Mouse (Mus musculus) CD4-positive, CD25-positive, alpha-beta regulatory T cell, adult 2 months (primary cell): ENCODE data around the gene Mob3a.

ENCODE experiments used
- DNase-seq: peaks from one replicate; pipeline ENCODE4 v3.0.0-alpha.2; 2012; ENCODE audit warnings: low read depth, low spot score

Mob3a gene

DNA sequence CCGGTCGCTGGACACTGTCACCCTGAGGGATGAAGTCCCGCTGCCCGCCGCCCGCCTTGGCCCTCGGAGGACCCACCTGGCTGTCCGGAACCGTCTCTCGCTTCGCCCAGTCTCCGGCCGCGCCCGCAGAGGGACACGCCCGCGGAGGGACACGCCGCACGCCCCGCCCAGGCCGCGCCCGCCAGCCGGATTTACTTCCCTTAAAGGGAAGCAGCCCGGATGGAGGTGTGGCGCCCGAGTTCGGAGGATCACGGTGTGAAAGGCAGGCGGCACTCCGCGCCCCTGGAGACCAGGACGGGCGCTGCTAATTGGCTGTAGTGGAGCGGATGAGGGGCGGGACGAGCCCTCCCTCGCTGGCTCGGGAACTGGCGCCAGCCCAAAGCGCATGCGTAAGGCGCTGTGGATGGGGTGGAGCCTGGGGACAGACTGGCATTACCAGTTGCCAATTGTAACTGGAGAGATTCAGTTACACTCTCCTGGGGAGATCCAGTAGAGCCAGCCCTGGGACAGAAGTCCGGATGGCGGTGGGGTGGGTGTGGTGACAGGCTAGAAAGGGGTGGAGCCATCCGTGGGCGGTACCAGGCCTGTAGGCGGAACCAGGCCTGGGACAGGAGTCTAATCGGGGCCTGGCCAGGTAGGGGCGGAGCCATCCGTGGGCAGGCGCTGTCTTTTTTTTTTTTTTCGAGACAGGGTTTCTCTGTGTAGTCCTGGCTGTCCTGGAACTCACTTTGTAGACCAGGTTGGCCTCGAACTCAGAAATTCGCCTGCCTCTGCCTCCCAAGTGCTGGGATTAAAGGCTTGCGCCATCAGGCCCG, at the start of gene Mob3a, which contains the start of gene Izumo4:
TSS of gene Mob3a (minus strand) at position 257 of the 815 bp plus-strand sequence.
TSS of gene Izumo4 (plus strand) at position 464 of the 815 bp plus-strand sequence.
- peak; percentile 100 for DNase-seq

GRCm38 (mm10) chr10:80751188-80751832, 49.5 kb upstream of the Mob3a start:
- DNase-seq, result peak; percentile 78

DNA sequence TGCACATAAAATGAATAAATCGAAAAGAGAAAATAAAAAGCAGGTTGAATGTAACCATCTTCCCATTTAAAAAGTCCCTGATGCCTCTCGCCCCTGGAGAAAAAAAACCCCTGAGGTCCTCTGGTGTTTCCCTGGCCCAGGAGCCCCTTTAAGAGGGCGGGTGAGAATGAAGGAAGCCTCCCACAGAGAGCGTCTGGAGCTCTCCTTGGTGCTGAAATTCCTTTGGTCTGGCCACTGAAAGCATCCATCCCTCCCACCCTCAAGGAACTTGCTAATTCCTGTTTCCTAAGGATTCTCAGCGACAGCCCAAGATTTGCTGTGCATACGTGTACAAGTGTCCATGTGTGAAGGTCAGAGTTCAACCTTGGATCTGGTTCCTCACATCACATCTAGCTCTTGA, 46.8 kb upstream of the Mob3a start:
- peak; percentile 74 for DNase-seq

- DNase-seq, result peak; percentile 89
Observed at GRCm38 (mm10) chr10:80747410-80747809, 45.6 kb upstream of the Mob3a start.

DNA sequence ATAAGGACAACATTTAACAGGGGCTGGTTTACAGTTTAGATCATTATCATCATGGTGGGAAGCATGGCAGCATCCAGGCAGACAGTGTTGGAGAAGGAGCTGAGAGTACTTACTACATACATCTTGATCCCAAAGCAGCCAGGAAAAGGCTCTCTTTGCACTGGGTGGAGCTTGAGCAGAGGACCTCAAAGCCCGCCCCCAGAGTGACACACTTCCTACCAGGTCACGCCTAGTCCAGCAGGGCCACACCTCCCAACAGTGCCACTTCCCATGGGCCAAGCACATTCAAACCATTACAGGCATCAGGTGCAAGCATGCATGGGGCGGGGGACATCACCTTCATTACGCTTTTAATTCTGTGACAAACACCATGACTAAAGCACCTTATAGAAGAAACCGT, 42.5 kb upstream of the Mob3a start:
- peak; percentile 51 for DNase-seq

DNA sequence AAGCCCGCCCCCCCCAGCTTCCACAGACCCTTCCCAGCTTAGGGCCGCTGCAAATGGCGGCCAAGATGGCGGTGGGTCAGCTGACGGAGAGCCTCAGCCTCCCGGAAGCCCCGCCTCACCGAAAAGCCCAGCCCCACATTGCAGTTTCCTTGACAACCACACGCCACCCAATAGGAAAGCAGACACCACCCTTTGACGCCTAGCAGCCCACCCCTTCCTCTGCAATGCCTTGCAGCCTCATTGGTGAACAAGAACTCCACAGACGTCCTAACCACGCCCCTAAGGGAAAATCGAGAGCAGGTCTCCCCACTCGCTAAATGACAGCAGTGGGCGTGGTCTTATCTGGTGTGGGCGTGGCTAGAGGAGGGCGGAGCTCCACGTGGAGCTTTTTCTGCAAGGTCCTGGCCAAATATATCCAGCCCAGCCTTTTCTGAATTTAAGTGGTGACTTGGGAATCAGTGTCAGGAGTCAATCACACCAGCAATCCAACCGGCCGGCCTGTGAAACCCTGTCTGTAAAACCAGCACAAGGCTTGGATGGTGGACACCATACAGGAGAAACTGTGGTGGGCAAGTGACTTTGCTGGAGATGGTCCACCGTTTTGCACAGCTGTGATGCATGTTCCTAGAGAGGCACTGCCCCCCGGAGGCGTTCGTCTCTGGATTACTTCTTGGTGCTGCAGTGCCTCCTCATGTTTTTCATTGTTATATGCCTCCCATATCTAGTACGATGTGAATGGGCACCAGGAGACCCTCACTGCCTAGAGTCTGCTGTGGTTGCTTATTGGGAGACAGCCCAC, 40.6 kb upstream of the Mob3a start, which contains the start of gene Ap3d1:
TSS of gene Ap3d1 (minus strand) at position 85 of the 799 bp plus-strand sequence.
- DNase-seq, result peak; percentile 99

DNA sequence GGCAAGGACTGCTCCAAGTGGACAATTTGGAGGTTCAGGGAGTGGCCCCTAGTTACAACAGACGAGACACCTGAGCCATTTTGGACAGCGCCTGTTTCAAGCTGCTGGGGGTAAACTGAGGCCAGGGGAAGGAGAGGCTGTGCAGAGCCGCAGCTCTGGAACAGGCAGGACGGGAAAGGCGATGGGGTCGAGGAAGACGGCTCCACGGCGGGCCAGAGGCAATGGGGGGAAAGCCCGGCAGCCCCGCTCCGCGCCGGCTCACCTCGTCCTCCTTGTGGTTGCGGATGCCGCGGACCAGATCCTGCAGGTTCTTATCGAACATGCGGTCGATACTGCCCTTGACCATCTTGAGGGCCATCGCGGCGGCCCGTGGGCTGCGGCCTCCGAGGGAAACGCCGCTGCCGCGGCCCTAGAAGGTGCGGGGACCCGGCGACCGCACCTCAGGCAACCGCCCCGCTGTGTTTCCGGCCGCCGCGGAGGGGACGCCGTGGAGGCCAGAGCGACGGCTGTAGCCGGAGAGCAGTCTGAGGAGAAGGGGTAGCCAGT, 39.9 kb upstream of the Mob3a start:
- no peak for DNase-seq

- DNase-seq, result peak; percentile 22
Observed at GRCm38 (mm10) chr10:80741146-80741545, 39.4 kb upstream of the Mob3a start.

DNA sequence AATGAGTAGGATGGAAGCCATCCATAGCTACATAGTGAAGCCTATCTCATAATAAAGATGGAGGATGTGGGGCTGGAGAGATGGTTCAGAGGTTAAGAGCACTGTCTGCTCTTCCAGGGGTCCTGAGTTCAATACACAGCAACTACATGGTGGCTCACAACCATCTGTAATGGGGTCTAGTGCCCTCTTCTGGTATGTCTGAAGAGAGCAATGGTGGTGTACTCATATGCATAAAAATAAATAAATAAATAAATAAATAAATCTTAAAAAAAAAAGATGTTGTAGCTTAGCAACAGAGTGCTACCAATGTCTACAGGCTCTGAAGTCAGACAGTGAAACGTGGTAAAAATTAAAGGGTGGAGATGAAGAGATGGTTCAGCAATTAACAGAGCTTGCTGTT, 36.9 kb upstream of the Mob3a start:
- peak; percentile 56 for DNase-seq

GRCm38 (mm10) chr10:80736731-80737130, 35.0 kb upstream of the Mob3a start:
- no peak for DNase-seq

GRCm38 (mm10) chr10:80732611-80733101, 30.9 kb upstream of the Mob3a start:
- DNase-seq, result no peak

DNA sequence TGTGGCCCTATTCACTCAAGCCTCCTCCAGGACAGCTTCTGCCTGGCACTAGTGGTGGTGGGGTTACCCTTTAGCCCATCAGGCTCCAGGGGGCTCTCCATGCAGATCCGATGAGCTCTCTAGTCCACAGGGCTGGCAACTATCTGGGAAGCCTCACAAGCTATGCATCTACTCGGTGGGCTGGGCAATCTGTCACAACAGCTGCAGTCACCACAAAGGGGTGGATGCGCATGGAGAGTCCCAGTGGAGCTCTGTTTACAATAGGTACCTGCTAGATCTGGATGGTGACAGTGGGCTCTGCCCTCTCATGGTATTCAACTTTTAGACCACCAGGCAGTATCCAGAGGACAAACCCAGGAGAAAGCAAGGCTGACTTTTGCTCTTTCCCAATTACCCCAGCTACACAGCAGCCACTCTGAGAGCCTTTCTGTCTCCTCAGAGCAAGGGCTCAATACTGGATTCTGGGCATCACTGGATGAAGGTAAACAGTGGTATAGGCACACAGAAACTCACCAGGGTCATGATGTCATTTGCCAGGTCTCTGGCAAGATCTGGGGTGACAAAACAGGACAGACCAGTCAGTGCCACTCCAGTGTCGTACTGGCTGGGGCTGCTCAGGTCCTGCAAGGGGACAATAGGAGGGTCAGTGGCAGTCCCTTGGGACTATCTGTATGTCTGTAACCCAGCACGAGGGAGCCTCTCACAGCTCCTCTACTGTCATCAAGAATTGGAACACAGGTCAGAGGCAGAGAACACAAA, 25.8 kb upstream of the Mob3a start:
- no peak for DNase-seq

DNA sequence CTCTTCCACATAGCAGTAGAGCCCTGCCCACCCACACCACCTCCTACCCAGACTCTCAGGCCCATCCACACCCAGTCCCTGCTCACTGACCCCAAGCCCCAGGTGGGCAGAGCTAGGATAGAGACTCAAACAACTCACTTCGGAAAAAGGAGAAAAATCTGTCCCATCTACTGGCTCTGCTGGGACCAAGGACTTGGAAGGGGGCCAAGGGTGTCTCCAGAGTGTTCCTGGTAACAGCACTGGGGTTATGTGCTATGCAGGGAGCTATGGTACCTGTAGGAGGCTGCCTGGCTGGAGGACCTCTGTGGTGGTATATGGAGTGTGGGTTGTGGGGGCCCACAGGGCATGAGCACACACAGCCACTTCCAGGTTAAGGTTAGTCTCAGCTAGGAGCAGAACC, 15.5 kb upstream of the Mob3a start:
- DNase-seq, result no peak

DNA sequence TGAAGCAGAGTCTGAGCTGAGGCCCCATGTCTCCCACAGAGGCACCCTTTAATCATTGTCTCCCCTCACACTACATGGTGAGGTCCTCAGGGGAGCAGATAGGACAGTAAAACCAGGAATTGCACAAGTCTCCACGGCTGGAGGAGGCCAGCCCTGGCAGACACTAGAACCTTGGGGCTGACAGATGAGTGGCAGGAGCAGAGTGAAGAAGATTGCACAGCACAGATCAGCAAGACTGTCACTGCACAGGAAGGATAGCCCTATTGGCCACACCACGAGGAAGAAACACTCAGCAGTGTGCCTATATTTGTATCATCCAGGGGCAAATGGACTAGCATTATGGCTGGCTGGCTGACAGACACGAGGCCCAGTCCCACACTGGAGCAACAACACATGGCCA, 9.1 kb upstream of the Mob3a start:
- DNase-seq, result no peak

GRCm38 (mm10) chr10:80705479-80705878, 3.7 kb upstream of the Mob3a start:
- no peak for DNase-seq

DNA sequence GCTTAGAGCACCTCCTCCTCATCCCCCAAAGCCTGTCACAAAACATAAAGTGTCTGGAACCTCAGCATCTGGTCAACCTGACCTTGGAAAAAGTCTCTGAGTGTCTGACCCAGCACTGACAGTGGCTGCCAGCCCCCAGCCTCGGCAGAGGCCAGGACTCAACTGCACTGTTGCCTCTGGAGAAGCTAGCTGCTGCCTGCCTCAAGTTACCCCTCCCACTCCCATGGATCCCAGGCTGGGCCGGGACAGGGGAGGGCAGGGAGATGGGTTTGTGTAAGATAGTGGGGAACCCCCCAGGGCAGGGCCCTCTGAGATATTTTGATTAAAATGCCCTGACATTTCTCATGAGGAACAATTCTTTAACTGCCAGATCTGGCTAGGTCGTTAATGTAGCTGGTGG, 3.3 kb upstream of the Mob3a start:
- DNase-seq, result no peak

DNA sequence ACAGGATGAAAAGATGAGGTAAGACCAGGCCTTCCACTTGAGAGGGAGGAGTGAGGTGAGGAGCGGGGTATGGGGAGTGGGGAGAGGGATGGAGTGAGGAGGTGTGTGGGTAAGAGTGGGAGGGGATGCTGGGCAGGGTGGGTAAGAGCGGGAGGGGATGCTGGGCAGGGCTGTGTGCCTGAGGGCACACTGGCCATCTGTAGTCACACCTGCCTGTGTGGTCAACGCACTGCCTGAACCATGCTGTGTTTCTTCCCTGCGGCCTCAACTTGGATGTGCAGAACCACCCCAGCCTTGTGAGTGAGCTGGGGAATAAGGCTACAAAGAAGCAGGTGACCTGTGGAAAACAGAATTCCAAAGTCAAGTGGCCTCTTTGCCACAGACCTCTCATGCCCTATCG, 2.6 kb upstream of the Mob3a start:
- DNase-seq, result no peak

DNA sequence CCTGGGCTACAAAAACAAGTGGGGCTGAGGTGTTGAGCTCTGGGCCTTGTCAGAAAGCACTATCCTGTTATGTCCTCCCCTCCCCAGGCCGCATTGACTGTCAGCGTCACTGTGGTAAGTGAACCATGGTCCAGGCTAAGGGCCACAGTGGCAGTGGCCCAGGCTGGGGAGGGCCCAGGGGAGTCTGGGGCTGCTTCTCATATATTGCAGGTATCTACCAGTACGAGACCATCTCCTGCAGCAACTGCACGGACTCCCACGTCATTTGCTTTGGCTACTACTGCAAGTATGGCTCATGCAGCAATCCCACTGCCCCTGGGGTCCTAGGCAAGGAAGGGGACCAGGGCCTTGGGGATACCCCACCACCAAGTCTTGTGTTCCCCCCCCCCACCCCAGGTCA, 1.9 kb upstream of the Mob3a start:
- DNase-seq, result no peak

- peak; percentile 94 for DNase-seq
Observed at GRCm38 (mm10) chr10:80702536-80703390, 986 bp upstream of the Mob3a start.

- peak; percentile 83 for DNase-seq
Observed at GRCm38 (mm10) chr10:80700732-80701131, 1.0 kb downstream of the Mob3a start.
